Mouse (Mus musculus) cerebellum, adult 9-10 months (tissue): ENCODE results near the gene Sars.

Experiments used
- DNase-seq: peaks from one replicate; pipeline ENCODE4 v3.0.0; 2022

The Sars gene

GRCm38 (mm10) chr3:108386186-108386585, 58.8 kb downstream of the Sars start:
- DNase-seq, result no peak

GRCm38 (mm10) chr3:108384425-108384824, 60.6 kb downstream of the Sars start:
- no peak for DNase-seq

GRCm38 (mm10) chr3:108383485-108384354, 61.3 kb downstream of the Sars start, which contains the start of gene Psrc1:
Gene Psrc1 (plus strand): TSS chr3:108383839.
- DNase-seq, result peak; percentile 80

- no peak for DNase-seq
Measured at GRCm38 (mm10) chr3:108381945-108382875, 62.8 kb downstream of the Sars start.

GRCm38 (mm10) chr3:108380695-108381094, 64.3 kb downstream of the Sars start:
- no peak for DNase-seq

- no peak for DNase-seq
Measured at GRCm38 (mm10) chr3:108378875-108379663, 65.9 kb downstream of the Sars start.
